Mouse (Mus musculus): ENCODE results near the gene Epm2a. TPM values are rescaled to one million over a fixed set of nuclear protein-coding genes. Genes with fewer than 3 reads are reported as not detected.

Epm2a gene
- polyA plus RNA-seq, 1 experiment from 2014 or later = 0.35 TPM

Other genes starting within 250 kb of the Epm2a start
- 15.1 and 17.8 TPM in 2 replicates for gene Shprh, start 194.0 kb upstream of the Epm2a start, polyA plus RNA-seq (2015; fragmentation: Nextera tagmentation; extraction: Ambion mirVana)
- 32.6 and 35.4 TPM in 2 replicates for gene Fbxo30, start 62.1 kb upstream of the Epm2a start, polyA plus RNA-seq (2015; fragmentation: Nextera tagmentation; extraction: Ambion mirVana)

Measured in kidney, embryonic 16.5 days (tissue).